Mouse (Mus musculus): ENCODE measurements around the gene Cacna1e. TPM values are rescaled to one million over a fixed set of nuclear protein-coding genes. Genes with fewer than 3 reads are reported as not detected.

The Cacna1e gene
- polyA plus RNA-seq, 1 experiment: 0.28 TPM

GRCm38 (mm10) chr1:154498821-154499220 is 385.5 kb downstream of the Cacna1e start:
- no peak for DNase-seq
- Histone ChIP-seq H3K36me3 (ENCODE audit: control insufficient read depth, insufficient read depth, low read length) (no peaks in the 10 kb centered on the region), H3K27me3 (replicated peaks; ENCODE audit: control insufficient read depth, insufficient read depth, low read length) (no peaks in the 10 kb centered on the region), H3K4me1 (ENCODE audit: control insufficient read depth, insufficient read depth, low read length) (no peaks in the 10 kb centered on the region), H3K4me3 (ENCODE audit: insufficient read depth, low read depth, low read length) (no peak overlapping the region), H3K27ac (ENCODE audit: insufficient read depth, low read depth, low read length) (no peak overlapping the region)
- TF ChIP-seq POLR2A (IDR thresholded peaks at IDR 0.05; ENCODE audit: low read depth, low read length): no peak
- no peak for TF ChIP-seq CTCF (conservative IDR thresholded peaks at IDR 0.05; ENCODE audit: insufficient read depth, insufficient read length, low read depth, low read length)
- 76% methylated on average over 4 of the region's 4 CpGs for WGBS

- H3K27me3 ChIP-seq (replicated peaks; ENCODE audit: control insufficient read depth, insufficient read depth, low read length): no peaks in the 10 kb centered on the region
- TF ChIP-seq CTCF (conservative IDR thresholded peaks at IDR 0.05; ENCODE audit: insufficient read depth, insufficient read length, low read depth, low read length): no peak
- no peak for TF ChIP-seq POLR2A (IDR thresholded peaks at IDR 0.05; ENCODE audit: low read depth, low read length)
- 29% methylated on average over 6 of the region's 6 CpGs for WGBS
Measured at GRCm38 (mm10) chr1:154491071-154491470, 393.2 kb downstream of the Cacna1e start.

GRCm38 (mm10) chr1:154476671-154477070 is 407.6 kb downstream of the Cacna1e start:
- no peak overlapping the region for H3K27ac ChIP-seq (ENCODE audit: insufficient read depth, low read depth, low read length)
- DNase-seq: no peak
- TF ChIP-seq POLR2A (IDR thresholded peaks at IDR 0.05; ENCODE audit: low read depth, low read length): no peak
- no peak for TF ChIP-seq CTCF (conservative IDR thresholded peaks at IDR 0.05; ENCODE audit: insufficient read depth, insufficient read length, low read depth, low read length)
- H3K4me1 ChIP-seq (ENCODE audit: control insufficient read depth, insufficient read depth, low read length): no peaks in the 10 kb centered on the region
- 85% methylated on average over 2 of the region's 2 CpGs for WGBS
- H3K4me3 ChIP-seq (ENCODE audit: insufficient read depth, low read depth, low read length): no peak overlapping the region
- no peaks in the 10 kb centered on the region for H3K36me3 ChIP-seq (ENCODE audit: control insufficient read depth, insufficient read depth, low read length)
- no peaks in the 10 kb centered on the region for H3K27me3 ChIP-seq (replicated peaks; ENCODE audit: control insufficient read depth, insufficient read depth, low read length)

More at GRCm38 (mm10) chr1:154491071-154491470, 393.2 kb downstream of the Cacna1e start:
- no peak overlapping the region for H3K27ac ChIP-seq (ENCODE audit: insufficient read depth, low read depth, low read length)
- no peaks in the 10 kb centered on the region for H3K36me3 ChIP-seq (ENCODE audit: control insufficient read depth, insufficient read depth, low read length)
- no peak for DNase-seq
- no peaks in the 10 kb centered on the region for H3K4me1 ChIP-seq (ENCODE audit: control insufficient read depth, insufficient read depth, low read length)
- H3K4me3 ChIP-seq (ENCODE audit: insufficient read depth, low read depth, low read length): no peak overlapping the region

GRCm38 (mm10) chr1:154475706-154476105 is 408.6 kb downstream of the Cacna1e start:
- no peak overlapping the region for H3K27ac ChIP-seq (ENCODE audit: insufficient read depth, low read depth, low read length)
- no peaks in the 10 kb centered on the region for H3K4me1 ChIP-seq (ENCODE audit: control insufficient read depth, insufficient read depth, low read length)
- 89% methylated on average over 2 of the region's 2 CpGs for WGBS
- no peaks in the 10 kb centered on the region for H3K27me3 ChIP-seq (replicated peaks; ENCODE audit: control insufficient read depth, insufficient read depth, low read length)
- H3K36me3 ChIP-seq (ENCODE audit: control insufficient read depth, insufficient read depth, low read length): no peaks in the 10 kb centered on the region
- no peak for TF ChIP-seq CTCF (conservative IDR thresholded peaks at IDR 0.05; ENCODE audit: insufficient read depth, insufficient read length, low read depth, low read length)
- TF ChIP-seq POLR2A (IDR thresholded peaks at IDR 0.05; ENCODE audit: low read depth, low read length): no peak
- H3K4me3 ChIP-seq (ENCODE audit: insufficient read depth, low read depth, low read length): no peak overlapping the region
- DNase-seq: no peak

- 40% methylated on average over 4 of the region's 4 CpGs for WGBS
- H3K4me1 ChIP-seq (ENCODE audit: control insufficient read depth, insufficient read depth, low read length): no peaks in the 10 kb centered on the region
- H3K27ac ChIP-seq (ENCODE audit: insufficient read depth, low read depth, low read length): no peak overlapping the region
- TF ChIP-seq POLR2A (IDR thresholded peaks at IDR 0.05; ENCODE audit: low read depth, low read length) (no peak), CTCF (conservative IDR thresholded peaks at IDR 0.05; ENCODE audit: insufficient read depth, insufficient read length, low read depth, low read length) (no peak)
- no peaks in the 10 kb centered on the region for H3K36me3 ChIP-seq (ENCODE audit: control insufficient read depth, insufficient read depth, low read length)
- H3K4me3 ChIP-seq (ENCODE audit: insufficient read depth, low read depth, low read length): no peak overlapping the region
- DNase-seq: no peak
- H3K27me3 ChIP-seq (replicated peaks; ENCODE audit: control insufficient read depth, insufficient read depth, low read length): no peaks in the 10 kb centered on the region
Measured at GRCm38 (mm10) chr1:154474156-154474555, 410.1 kb downstream of the Cacna1e start.

- no peak for TF ChIP-seq CTCF (conservative IDR thresholded peaks at IDR 0.05; ENCODE audit: insufficient read depth, insufficient read length, low read depth, low read length)
- no peak for TF ChIP-seq POLR2A (IDR thresholded peaks at IDR 0.05; ENCODE audit: low read depth, low read length)
- Histone ChIP-seq H3K4me3 (ENCODE audit: insufficient read depth, low read depth, low read length) (no peak overlapping the region), H3K27ac (ENCODE audit: insufficient read depth, low read depth, low read length) (no peak overlapping the region), H3K27me3 (replicated peaks; ENCODE audit: control insufficient read depth, insufficient read depth, low read length) (no peaks in the 10 kb centered on the region; the same call in 1 of the 2 replicates), H3K4me1 (ENCODE audit: control insufficient read depth, insufficient read depth, low read length) (no peaks in the 10 kb centered on the region), H3K36me3 (ENCODE audit: control insufficient read depth, insufficient read depth, low read length) (no peaks in the 10 kb centered on the region)
- WGBS: 89% methylated on average over 3 of the region's 3 CpGs
- DNase-seq: no peak
Measured at GRCm38 (mm10) chr1:154467265-154467664, 417.0 kb downstream of the Cacna1e start.

- no peaks in the 10 kb centered on the region for H3K36me3 ChIP-seq (ENCODE audit: control insufficient read depth, insufficient read depth, low read length)
- H3K27ac ChIP-seq (ENCODE audit: insufficient read depth, low read depth, low read length): no peak overlapping the region
- H3K27me3 ChIP-seq (replicated peaks; ENCODE audit: control insufficient read depth, insufficient read depth, low read length): no peaks in the 10 kb centered on the region; the same call in 1 of the 2 replicates
- no peak overlapping the region for H3K4me3 ChIP-seq (ENCODE audit: insufficient read depth, low read depth, low read length)
- TF ChIP-seq CTCF (conservative IDR thresholded peaks at IDR 0.05; ENCODE audit: insufficient read depth, insufficient read length, low read depth, low read length): no peak
- TF ChIP-seq POLR2A (IDR thresholded peaks at IDR 0.05; ENCODE audit: low read depth, low read length): no peak
- WGBS: 33% methylated on average over 5 of the region's 5 CpGs
- DNase-seq: no peak
- no peaks in the 10 kb centered on the region for H3K4me1 ChIP-seq (ENCODE audit: control insufficient read depth, insufficient read depth, low read length)
Measured at GRCm38 (mm10) chr1:154461521-154461920, 422.8 kb downstream of the Cacna1e start.
